Mouse (Mus musculus): ENCODE results near the gene Gsta3. TPM values are rescaled to one million over a fixed set of nuclear protein-coding genes. Genes with fewer than 3 reads are reported as not detected.
A peak's percentile ranks its signal among the peaks of the same experiment; 100 is the strongest.
"Not testable (repeated sequence)": the region's sequence is repeated elsewhere in the genome, so short reads cannot be mapped to it uniquely, and the experiment has no call there.

The Gsta3 gene
- polyA plus RNA-seq, 1 experiment from 2014 or later: 0.48 TPM

DNA sequence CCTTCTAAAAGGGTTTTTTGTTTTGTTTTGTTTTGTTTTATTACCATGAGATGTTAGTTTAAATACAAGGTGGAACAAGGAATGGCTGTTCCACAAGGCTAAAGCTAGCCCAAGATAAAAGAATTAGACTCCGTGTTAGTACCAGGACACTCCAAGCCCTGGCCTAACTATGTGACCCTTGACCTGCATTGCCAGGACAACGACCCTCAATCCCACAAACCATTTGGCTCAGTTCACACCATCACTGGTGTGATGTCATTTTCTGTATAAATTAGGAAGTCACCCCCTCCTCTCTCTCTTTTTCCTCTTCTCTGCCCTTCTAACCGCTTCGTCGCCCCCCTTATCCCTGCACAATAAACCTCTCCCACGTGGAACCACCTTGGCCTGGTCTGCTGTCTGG lies 11.3 kb downstream of the Gsta3 start:
- Histone ChIP-seq H3K4me3 (ENCODE audit: low read depth, low read length) (no peak overlapping the region), H3K27ac (ENCODE audit: low read depth, low read length) (no peak overlapping the region), H3K4me1 (ENCODE audit: control insufficient read depth, insufficient read depth, low read length) (no peaks in the 10 kb centered on the region), H3K36me3 (ENCODE audit: control insufficient read depth, insufficient read depth, low read length) (no peaks in the 10 kb centered on the region), H3K9me3 (ENCODE audit: control insufficient read depth, low read length) (no peaks in the 10 kb centered on the region), H3K4me2 (ENCODE audit: low read depth) (no peak overlapping the region), H3K27me3 (ENCODE audit: control insufficient read depth, insufficient read depth, low read length) (no peaks in the 10 kb centered on the region), H3K9ac (ENCODE audit: low read length) (no peak overlapping the region)
- DNase-seq (ENCODE audit: low spot score) (no peak), ATAC-seq (ENCODE audit: insufficient read depth, low FRiP score, low TSS enrichment) (0 out of 2 replicates have a peak, but pooled peaks have one; percentile 35)
- WGBS: 45% methylated on average over 6 of the region's 6 CpGs

DNA sequence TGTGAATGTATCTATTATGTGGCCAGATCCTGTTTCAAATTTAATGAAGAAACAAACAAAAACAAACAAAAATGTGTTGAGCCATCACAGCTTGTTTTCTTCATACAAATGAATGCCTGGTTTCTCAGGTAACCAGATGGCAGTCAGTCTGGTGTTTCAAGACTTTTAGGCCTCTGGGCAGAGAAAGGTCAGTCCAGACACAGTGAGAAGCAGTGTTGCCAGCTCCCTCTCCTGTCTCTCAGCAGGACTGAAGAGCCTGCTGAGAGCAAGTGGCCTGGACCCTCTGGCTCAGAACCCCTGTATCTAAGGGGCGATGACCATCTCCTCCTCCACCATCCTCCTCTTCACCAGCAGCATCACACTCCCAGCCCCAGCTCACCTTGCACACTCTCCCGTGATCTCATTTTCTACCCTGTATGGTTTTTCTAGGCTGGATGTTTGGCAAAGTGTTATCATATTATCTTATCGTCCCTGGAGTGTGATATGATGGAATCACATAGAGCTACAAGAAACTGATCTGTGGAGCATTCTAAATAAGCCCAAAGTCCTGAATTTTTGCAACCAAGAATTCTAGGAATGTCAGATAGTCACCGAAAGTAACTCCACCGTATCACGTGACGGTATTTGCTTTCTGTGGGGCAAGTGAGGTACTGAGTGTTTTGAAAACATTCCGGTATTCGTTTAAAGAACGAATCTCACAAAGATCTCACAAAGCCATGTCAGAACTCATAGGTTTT lies 12.3 kb downstream of the Gsta3 start:
- ATAC-seq (ENCODE audit: insufficient read depth, low FRiP score, low TSS enrichment): no peak
- Histone ChIP-seq H3K9me3 (ENCODE audit: control insufficient read depth, low read length) (no peaks in the 10 kb centered on the region), H3K36me3 (ENCODE audit: control insufficient read depth, insufficient read depth, low read length) (no peaks in the 10 kb centered on the region), H3K4me1 (ENCODE audit: control insufficient read depth, insufficient read depth, low read length) (no peaks in the 10 kb centered on the region), H3K27me3 (ENCODE audit: control insufficient read depth, insufficient read depth, low read length) (no peaks in the 10 kb centered on the region), H3K27ac (ENCODE audit: low read depth, low read length) (no peak overlapping the region), H3K4me2 (ENCODE audit: low read depth) (no peak overlapping the region), H3K4me3 (ENCODE audit: low read depth, low read length) (no peak overlapping the region), H3K9ac (ENCODE audit: low read length) (no peak overlapping the region)
- DNase-seq (ENCODE audit: low spot score): no peak
- WGBS: 88% methylated on average over 10 of the region's 10 CpGs

DNA sequence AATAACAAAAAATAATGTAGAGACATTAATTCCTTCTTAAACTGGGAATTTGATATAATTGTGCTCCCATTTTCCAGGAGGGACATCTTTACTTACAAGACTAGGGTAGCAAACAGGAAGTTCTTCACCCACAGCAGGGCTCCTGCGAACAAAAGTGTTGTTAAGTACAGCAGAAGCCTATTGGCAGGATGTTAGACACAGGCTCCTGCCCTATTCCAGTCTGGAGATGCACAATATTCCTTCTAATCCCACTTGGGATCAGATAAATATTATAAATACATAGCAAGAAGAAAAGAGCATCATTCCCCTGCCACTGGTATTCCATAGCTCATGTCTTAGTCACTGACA lies 12.9 kb downstream of the Gsta3 start:
- H3K27ac ChIP-seq (ENCODE audit: low read depth, low read length): no peak overlapping the region
- no peaks in the 10 kb centered on the region for H3K9me3 ChIP-seq (ENCODE audit: control insufficient read depth, low read length)
- H3K36me3 ChIP-seq (ENCODE audit: control insufficient read depth, insufficient read depth, low read length): no peaks in the 10 kb centered on the region
- no peak overlapping the region for H3K4me2 ChIP-seq (ENCODE audit: low read depth)
- ATAC-seq (ENCODE audit: insufficient read depth, low FRiP score, low TSS enrichment) (no peak), DNase-seq (ENCODE audit: low spot score) (no peak)
- no peaks in the 10 kb centered on the region for H3K4me1 ChIP-seq (ENCODE audit: control insufficient read depth, insufficient read depth, low read length)
- H3K27me3 ChIP-seq (ENCODE audit: control insufficient read depth, insufficient read depth, low read length): no peaks in the 10 kb centered on the region
- WGBS: 94% methylated on average over 1 of the region's 1 CpGs
- H3K4me3 ChIP-seq (ENCODE audit: low read depth, low read length): no peak overlapping the region
- H3K9ac ChIP-seq (ENCODE audit: low read length): no peak overlapping the region

DNA sequence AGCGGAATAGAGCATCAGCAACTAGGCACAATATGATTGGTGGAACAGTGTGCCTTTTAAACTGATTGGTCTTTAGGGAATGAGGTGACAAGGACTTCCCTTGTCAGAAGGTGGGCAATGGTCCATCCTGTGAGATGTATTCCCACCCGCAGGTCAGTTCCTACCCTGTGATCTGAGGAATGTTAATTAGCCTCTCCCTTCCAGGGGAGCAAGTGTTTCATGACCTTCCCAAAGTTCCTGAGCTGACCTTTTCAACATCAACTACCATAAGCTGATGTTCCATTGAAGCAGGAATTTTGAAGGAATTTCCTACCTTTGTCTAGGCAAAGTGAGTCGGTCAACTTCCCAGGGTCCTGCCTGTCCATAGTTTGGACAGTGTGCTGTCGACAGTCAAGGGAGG lies 13.5 kb downstream of the Gsta3 start:
- H3K4me1 ChIP-seq (ENCODE audit: control insufficient read depth, insufficient read depth, low read length): no peaks in the 10 kb centered on the region
- ATAC-seq (ENCODE audit: insufficient read depth, low FRiP score, low TSS enrichment) (no peak), DNase-seq (ENCODE audit: low spot score) (no peak)
- H3K9ac ChIP-seq (ENCODE audit: low read length): no peak overlapping the region
- no peak overlapping the region for H3K4me3 ChIP-seq (ENCODE audit: low read depth, low read length)
- no peaks in the 10 kb centered on the region for H3K9me3 ChIP-seq (ENCODE audit: control insufficient read depth, low read length)
- H3K4me2 ChIP-seq (ENCODE audit: low read depth): no peak overlapping the region
- H3K27me3 ChIP-seq (ENCODE audit: control insufficient read depth, insufficient read depth, low read length): no peaks in the 10 kb centered on the region
- H3K27ac ChIP-seq (ENCODE audit: low read depth, low read length): no peak overlapping the region
- 82% methylated on average over 4 of the region's 4 CpGs for WGBS
- H3K36me3 ChIP-seq (ENCODE audit: control insufficient read depth, insufficient read depth, low read length): no peaks in the 10 kb centered on the region

DNA sequence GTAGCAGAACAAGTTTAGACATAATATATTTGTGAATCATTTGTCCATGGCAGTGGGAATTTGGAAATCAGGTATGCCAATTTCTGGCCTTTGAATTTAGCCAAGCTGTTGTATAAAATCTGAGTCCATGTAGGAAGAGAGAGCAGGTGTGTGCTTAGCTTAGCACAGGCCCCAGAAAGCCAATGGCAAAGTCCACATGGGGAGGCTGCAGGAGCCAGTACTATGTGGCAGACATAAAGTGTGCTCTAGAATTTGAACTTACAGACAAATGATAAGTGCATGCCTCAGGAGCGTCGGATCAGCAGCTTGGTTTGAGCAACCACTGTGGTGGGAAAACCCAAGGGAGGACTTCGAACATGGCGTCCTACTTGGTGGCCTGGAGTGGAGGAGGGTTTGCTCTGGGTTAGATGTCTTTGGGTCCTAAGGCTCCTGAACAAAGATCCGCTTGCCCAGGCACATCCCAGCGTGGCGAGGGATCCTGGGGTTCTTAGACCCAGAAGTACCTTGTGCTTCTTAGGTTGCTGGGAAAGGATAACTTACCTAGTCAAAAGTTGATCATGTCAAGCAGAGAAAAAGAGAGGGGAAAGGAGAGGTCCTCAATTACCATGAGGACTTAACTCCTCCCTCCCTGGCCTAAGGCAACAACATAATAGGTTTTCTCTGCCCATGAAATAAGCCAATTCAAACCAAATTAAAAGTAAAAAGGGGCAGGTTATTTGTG lies 15.4 kb downstream of the Gsta3 start:
- ATAC-seq (ENCODE audit: insufficient read depth, low FRiP score, low TSS enrichment) (no peak), DNase-seq (ENCODE audit: low spot score) (no peak)
- Histone ChIP-seq H3K4me1 (ENCODE audit: control insufficient read depth, insufficient read depth, low read length) (no peaks in the 10 kb centered on the region), H3K9me3 (ENCODE audit: control insufficient read depth, low read length) (no peaks in the 10 kb centered on the region), H3K27ac (ENCODE audit: low read depth, low read length) (no peak overlapping the region), H3K36me3 (ENCODE audit: control insufficient read depth, insufficient read depth, low read length) (no peaks in the 10 kb centered on the region), H3K4me2 (ENCODE audit: low read depth) (no peak overlapping the region), H3K27me3 (ENCODE audit: control insufficient read depth, insufficient read depth, low read length) (no peaks in the 10 kb centered on the region), H3K4me3 (ENCODE audit: low read depth, low read length) (no peak overlapping the region), H3K9ac (ENCODE audit: low read length) (no peak overlapping the region)
- 90% methylated on average over 7 of the region's 7 CpGs for WGBS

DNA sequence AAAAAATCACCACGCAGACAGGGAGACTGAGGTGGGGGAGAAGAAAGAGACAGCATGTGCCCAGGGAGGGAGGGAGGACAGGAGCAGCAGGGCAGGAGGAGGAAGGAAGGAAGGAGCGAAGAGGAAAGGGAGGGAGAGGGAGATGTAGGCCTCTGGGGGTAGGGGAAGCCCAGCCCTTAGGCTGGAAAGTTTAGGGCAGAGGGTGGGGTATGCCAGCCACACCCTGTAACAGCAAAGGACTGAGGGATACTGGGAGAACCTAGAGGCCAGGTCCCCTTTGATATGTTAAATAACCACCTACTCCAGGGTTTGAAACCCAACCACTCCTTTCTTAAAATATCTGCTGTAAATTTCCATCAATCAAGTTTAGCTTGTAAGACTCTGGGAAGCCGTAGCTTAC lies 16.0 kb downstream of the Gsta3 start:
- no peak for ATAC-seq (ENCODE audit: insufficient read depth, low FRiP score, low TSS enrichment)
- no peak for DNase-seq (ENCODE audit: low spot score)
- no peak overlapping the region for H3K4me3 ChIP-seq (ENCODE audit: low read depth, low read length)
- H3K27ac ChIP-seq (ENCODE audit: low read depth, low read length): no peak overlapping the region
- no peaks in the 10 kb centered on the region for H3K4me1 ChIP-seq (ENCODE audit: control insufficient read depth, insufficient read depth, low read length)
- no peak overlapping the region for H3K9ac ChIP-seq (ENCODE audit: low read length)
- no peaks in the 10 kb centered on the region for H3K27me3 ChIP-seq (ENCODE audit: control insufficient read depth, insufficient read depth, low read length)
- H3K4me2 ChIP-seq (ENCODE audit: low read depth): no peak overlapping the region
- no peaks in the 10 kb centered on the region for H3K36me3 ChIP-seq (ENCODE audit: control insufficient read depth, insufficient read depth, low read length)
- H3K9me3 ChIP-seq (ENCODE audit: control insufficient read depth, low read length): no peaks in the 10 kb centered on the region
- 55% methylated on average over 3 of the region's 3 CpGs for WGBS

DNA sequence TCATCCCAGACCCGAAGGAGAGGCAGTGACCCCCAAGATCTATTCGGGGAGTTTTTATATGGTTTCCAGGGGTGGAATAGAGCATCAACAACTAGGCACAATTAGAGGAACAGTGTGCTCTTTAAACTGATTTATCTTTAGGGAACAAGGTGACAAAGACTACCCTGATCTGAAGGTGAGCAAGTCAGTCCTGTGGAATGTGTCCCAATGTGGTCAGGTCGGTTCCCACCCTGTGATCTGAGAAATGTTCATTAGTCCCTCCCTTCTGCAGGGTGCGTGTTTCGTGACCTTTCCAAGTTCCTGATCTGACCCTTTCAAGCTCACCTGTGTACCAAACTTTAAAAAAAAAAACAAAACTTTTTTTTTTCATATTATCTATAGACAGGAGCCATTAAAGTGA lies 16.5 kb downstream of the Gsta3 start:
- no peaks in the 10 kb centered on the region for H3K36me3 ChIP-seq (ENCODE audit: control insufficient read depth, insufficient read depth, low read length)
- DNase-seq (ENCODE audit: low spot score) (no peak), ATAC-seq (ENCODE audit: insufficient read depth, low FRiP score, low TSS enrichment) (no peak)
- 85% methylated on average over 5 of the region's 5 CpGs for WGBS
- H3K27ac ChIP-seq (ENCODE audit: low read depth, low read length): no peak overlapping the region
- H3K27me3 ChIP-seq (ENCODE audit: control insufficient read depth, insufficient read depth, low read length): no peaks in the 10 kb centered on the region
- no peaks in the 10 kb centered on the region for H3K9me3 ChIP-seq (ENCODE audit: control insufficient read depth, low read length)
- H3K4me1 ChIP-seq (ENCODE audit: control insufficient read depth, insufficient read depth, low read length): no peaks in the 10 kb centered on the region
- H3K4me2 ChIP-seq (ENCODE audit: low read depth): no peak overlapping the region
- no peak overlapping the region for H3K4me3 ChIP-seq (ENCODE audit: low read depth, low read length)
- no peak overlapping the region for H3K9ac ChIP-seq (ENCODE audit: low read length)

DNA sequence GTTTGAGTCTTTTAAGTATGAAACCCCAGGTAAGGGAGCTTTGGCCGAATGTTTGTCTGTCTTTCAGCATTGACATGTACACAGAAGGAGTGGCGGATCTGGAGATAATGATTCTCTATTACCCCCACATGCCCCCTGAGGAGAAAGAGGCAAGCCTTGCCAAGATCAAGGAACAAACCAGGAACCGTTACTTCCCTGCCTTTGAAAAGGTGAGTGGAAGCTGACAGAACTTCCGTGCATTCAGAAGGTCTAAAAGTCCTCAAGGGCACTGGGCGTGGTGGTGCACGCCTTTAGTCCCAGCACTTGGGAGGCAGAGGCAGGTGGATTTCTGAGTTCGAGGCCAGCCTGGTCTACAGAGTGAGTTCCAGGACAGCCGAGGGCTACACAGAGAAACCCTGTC lies 19.6 kb downstream of the Gsta3 start:
- 90% methylated on average over 8 of the region's 8 CpGs for WGBS
- H3K27ac ChIP-seq (ENCODE audit: low read depth, low read length); H3K9me3 ChIP-seq (ENCODE audit: control insufficient read depth, low read length); H3K4me3 ChIP-seq (ENCODE audit: low read depth, low read length); ATAC-seq (ENCODE audit: insufficient read depth, low FRiP score, low TSS enrichment); H3K27me3 ChIP-seq (ENCODE audit: control insufficient read depth, insufficient read depth, low read length); DNase-seq (ENCODE audit: low spot score); H3K9ac ChIP-seq (ENCODE audit: low read length); H3K4me1 ChIP-seq (ENCODE audit: control insufficient read depth, insufficient read depth, low read length); H3K4me2 ChIP-seq (ENCODE audit: low read depth); H3K36me3 ChIP-seq (ENCODE audit: control insufficient read depth, insufficient read depth, low read length): not testable (repeated sequence)

DNA sequence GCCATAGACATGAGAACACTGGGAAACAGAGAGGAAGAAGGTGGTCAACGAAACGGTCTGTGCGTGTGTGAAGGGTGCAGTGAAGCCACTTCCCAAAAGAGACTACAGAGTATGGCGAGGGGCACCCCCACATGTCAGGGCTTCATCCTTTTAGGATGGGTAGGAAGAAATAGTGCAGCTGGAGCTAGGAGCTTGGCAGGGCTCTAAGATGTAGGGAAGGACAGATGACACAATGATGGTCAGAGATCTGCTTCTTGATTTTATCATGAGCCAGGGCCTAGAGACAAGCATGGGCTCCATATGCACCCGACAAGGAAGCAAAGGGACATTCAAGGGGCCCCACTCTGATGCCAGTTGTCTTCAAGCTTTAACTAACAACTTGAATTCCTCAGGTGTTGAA lies 22.0 kb downstream of the Gsta3 start:
- no peaks in the 10 kb centered on the region for H3K4me1 ChIP-seq (ENCODE audit: control insufficient read depth, insufficient read depth, low read length)
- DNase-seq (ENCODE audit: low spot score) (no peak), ATAC-seq (ENCODE audit: insufficient read depth, low FRiP score, low TSS enrichment) (no peak)
- no peaks in the 10 kb centered on the region for H3K27me3 ChIP-seq (ENCODE audit: control insufficient read depth, insufficient read depth, low read length)
- no peaks in the 10 kb centered on the region for H3K36me3 ChIP-seq (ENCODE audit: control insufficient read depth, insufficient read depth, low read length)
- H3K9ac ChIP-seq (ENCODE audit: low read length): no peak overlapping the region
- no peak overlapping the region for H3K4me3 ChIP-seq (ENCODE audit: low read depth, low read length)
- H3K9me3 ChIP-seq (ENCODE audit: control insufficient read depth, low read length): no peaks in the 10 kb centered on the region
- H3K4me2 ChIP-seq (ENCODE audit: low read depth): no peak overlapping the region
- no peak overlapping the region for H3K27ac ChIP-seq (ENCODE audit: low read depth, low read length)
- WGBS: 95% methylated on average over 5 of the region's 5 CpGs

Data from neural tube, embryonic 11.5 days (tissue).